ENCODE assay signal across 27 mouse cellular contexts in genomic region chr15:41157802-41158201, GRCm38 (mm10).
"Had no signal": no experiment of that assay in that cellular context is flagged by ENCODE, and none has a peak within 500 bp of the region (broad histone marks: within the 10 kb centered on the region; RNA-seq: fewer than 3 reads in every experiment).

No protein-coding gene starts in this region.

- H3K27ac ChIP-seq: heart, adult 2 months; heart, embryonic 13.5 days; heart, embryonic 15.5 days; hindbrain, embryonic 13.5 days; hindbrain, embryonic 15.5 days; hindbrain, postnatal 0 days; kidney, embryonic 15.5 days; kidney, postnatal 0 days; limb, embryonic 13.5 days; liver, embryonic 13.5 days; liver, embryonic 15.5 days had no signal

- H3K36me3 ChIP-seq: heart, embryonic 13.5 days; heart, embryonic 15.5 days; hindbrain, embryonic 13.5 days; hindbrain, embryonic 15.5 days; kidney, embryonic 15.5 days; limb, embryonic 13.5 days; liver, embryonic 13.5 days; liver, embryonic 15.5 days had no signal

- H3K9me3 ChIP-seq: heart, embryonic 15.5 days; hindbrain, embryonic 13.5 days; hindbrain, embryonic 15.5 days; kidney, embryonic 15.5 days; limb, embryonic 13.5 days; liver, embryonic 13.5 days; liver, embryonic 15.5 days had no signal

- H3K9ac ChIP-seq: heart, embryonic 13.5 days; heart, embryonic 15.5 days; hindbrain, embryonic 13.5 days; hindbrain, embryonic 15.5 days; kidney, embryonic 15.5 days; limb, embryonic 13.5 days; liver, embryonic 13.5 days; liver, embryonic 15.5 days; liver, postnatal 0 days had no signal

- ATAC-seq: hindbrain, postnatal 0 days; intestine, embryonic 16.5 days; liver, postnatal 0 days had no signal

- H3K27me3 ChIP-seq: heart, embryonic 13.5 days; heart, embryonic 15.5 days; hindbrain, embryonic 13.5 days; hindbrain, embryonic 15.5 days; kidney, embryonic 15.5 days; limb, embryonic 13.5 days; liver, embryonic 13.5 days; liver, embryonic 15.5 days had no signal

- H3K4me2 ChIP-seq: heart, embryonic 11.5 days; heart, embryonic 13.5 days; heart, embryonic 15.5 days; hindbrain, embryonic 13.5 days; hindbrain, embryonic 15.5 days; kidney, embryonic 15.5 days; limb, embryonic 13.5 days; liver, embryonic 11.5 days; liver, embryonic 13.5 days; liver, embryonic 15.5 days had no signal

- DNase-seq: gastrocnemius, postnatal 14 days; gastrocnemius, postnatal 36 days; heart, adult 11 months; heart, adult 2 months; heart, postnatal 14 days; heart, postnatal 36 days; kidney, adult 11 months; kidney, adult 2 months; kidney, adult 9 months; kidney, postnatal 14 days; kidney, postnatal 36 days; layer of hippocampus, postnatal 36 days; liver; liver, embryonic 13.5 days; liver, postnatal 0 days had no signal

- H3K4me1 ChIP-seq: liver, embryonic 13.5 days; liver, embryonic 15.5 days had no signal

- H3K4me3 ChIP-seq: heart, adult 2 months; heart, embryonic 13.5 days; heart, embryonic 15.5 days; hindbrain, embryonic 13.5 days; hindbrain, embryonic 15.5 days; kidney, embryonic 15.5 days; limb, embryonic 13.5 days; liver, embryonic 13.5 days; liver, embryonic 15.5 days had no signal
